Mouse (Mus musculus): ENCODE results near the gene Ecsit. TPM values are rescaled to one million over a fixed set of nuclear protein-coding genes. Genes with fewer than 3 reads are reported as not detected.
"Not testable (repeated sequence)": the region's sequence is repeated elsewhere in the genome, so short reads cannot be mapped to it uniquely, and the experiment has no call there.

Gene Ecsit
- polyA plus RNA-seq, 1 experiment from 2014 or later: 34.6 TPM

DNA sequence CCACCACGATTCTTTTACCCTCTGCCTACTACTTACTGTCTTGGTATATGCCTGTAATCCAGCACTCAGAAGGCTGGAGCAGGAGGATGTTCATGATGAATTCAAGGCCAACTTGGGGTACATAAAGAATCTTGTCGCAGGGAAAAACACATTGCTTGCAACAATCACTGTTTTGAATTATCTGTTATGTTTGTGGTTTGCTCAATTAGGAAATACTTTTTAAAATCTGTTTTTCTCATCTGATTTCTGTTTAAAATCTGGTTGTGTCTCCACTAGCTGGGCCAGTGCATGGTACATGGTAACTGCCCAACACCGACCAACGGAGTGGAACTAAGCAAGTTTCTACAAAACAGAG, 594 bp downstream of the Ecsit start:
- 34% methylated on average over 4 of the region's 4 CpGs for WGBS
- DNase-seq (ENCODE audit: low spot score): no peak
- no peak overlapping the region for H3K27ac ChIP-seq (ENCODE audit: low read depth, low read length)

GRCm38 (mm10) chr9:22076223-22076622, 9.0 kb downstream of the Ecsit start:
- Histone ChIP-seq H3K36me3 (ENCODE audit: control insufficient read depth, insufficient read depth, low read length) (no peaks in the 10 kb centered on the region), H3K4me1 (replicated peaks; ENCODE audit: control insufficient read depth, insufficient read depth, low read length) (0 out of 2 replicates have a peak, but pooled peaks cover 3% of the 10 kb centered on the region), H3K4me3 (ENCODE audit: low read depth, low read length) (no peak overlapping the region), H3K27me3 (ENCODE audit: control insufficient read depth, insufficient read depth, low read length) (no peaks in the 10 kb centered on the region), H3K27ac (ENCODE audit: low read depth, low read length) (no peak overlapping the region), H3K4me2 (ENCODE audit: low read depth, low read length, severe bottlenecking) (no peak overlapping the region), H3K9me3 (ENCODE audit: control insufficient read depth, low read length) (no peaks in the 10 kb centered on the region), H3K9ac (ENCODE audit: low read length) (no peak overlapping the region)
- no peak for DNase-seq (ENCODE audit: low spot score)
- WGBS: 95% methylated on average over 23 of the region's 23 CpGs
- no peak for ATAC-seq (replicated peaks; ENCODE audit: low FRiP score)

More for the DNA sequence above, 594 bp downstream of the Ecsit start:
- ATAC-seq (replicated peaks; ENCODE audit: low FRiP score): no peak; the same call in 1 of the 2 replicates
- H3K9ac ChIP-seq (ENCODE audit: low read length): peak overlapping the region; percentile 74
- H3K36me3 ChIP-seq (ENCODE audit: control insufficient read depth, insufficient read depth, low read length): no peaks in the 10 kb centered on the region
- H3K9me3 ChIP-seq (ENCODE audit: control insufficient read depth, low read length): no peaks in the 10 kb centered on the region
- peaks cover 2% of the 10 kb centered on the region; the same call in 1 of the 2 replicates for H3K4me1 ChIP-seq (replicated peaks; ENCODE audit: control insufficient read depth, insufficient read depth, low read length)
- H3K4me2 ChIP-seq (ENCODE audit: low read depth, low read length, severe bottlenecking): peak overlapping the region; percentile 69
- H3K27me3 ChIP-seq (ENCODE audit: control insufficient read depth, insufficient read depth, low read length): no peaks in the 10 kb centered on the region
- peak overlapping the region; percentile 79 for H3K4me3 ChIP-seq (ENCODE audit: low read depth, low read length)

- H3K4me1 ChIP-seq (replicated peaks; ENCODE audit: control insufficient read depth, insufficient read depth, low read length); H3K27me3 ChIP-seq (ENCODE audit: control insufficient read depth, insufficient read depth, low read length); H3K4me3 ChIP-seq (ENCODE audit: low read depth, low read length); H3K9ac ChIP-seq (ENCODE audit: low read length); ATAC-seq (replicated peaks; ENCODE audit: low FRiP score); H3K27ac ChIP-seq (ENCODE audit: low read depth, low read length); H3K36me3 ChIP-seq (ENCODE audit: control insufficient read depth, insufficient read depth, low read length); H3K4me2 ChIP-seq (ENCODE audit: low read depth, low read length, severe bottlenecking); DNase-seq (ENCODE audit: low spot score); H3K9me3 ChIP-seq (ENCODE audit: control insufficient read depth, low read length): not testable (repeated sequence)
- 80% methylated on average over 5 of the region's 5 CpGs for WGBS
Observed at GRCm38 (mm10) chr9:22075778-22076177, 9.5 kb downstream of the Ecsit start.

GRCm38 (mm10) chr9:22072276-22072675, 13.0 kb downstream of the Ecsit start:
- no peaks in the 10 kb centered on the region for H3K9me3 ChIP-seq (ENCODE audit: control insufficient read depth, low read length)
- WGBS: 95% methylated on average over 4 of the region's 4 CpGs
- H3K36me3 ChIP-seq (ENCODE audit: control insufficient read depth, insufficient read depth, low read length): no peaks in the 10 kb centered on the region; the same call in 1 of the 2 replicates
- no peak overlapping the region for H3K9ac ChIP-seq (ENCODE audit: low read length)
- H3K27ac ChIP-seq (ENCODE audit: low read depth, low read length): no peak overlapping the region
- H3K4me1 ChIP-seq (replicated peaks; ENCODE audit: control insufficient read depth, insufficient read depth, low read length): peaks cover 7% of the 10 kb centered on the region; the same call in 1 of the 2 replicates
- DNase-seq (ENCODE audit: low spot score) (no peak), ATAC-seq (replicated peaks; ENCODE audit: low FRiP score) (no peak)
- no peaks in the 10 kb centered on the region for H3K27me3 ChIP-seq (ENCODE audit: control insufficient read depth, insufficient read depth, low read length)
- no peak overlapping the region for H3K4me2 ChIP-seq (ENCODE audit: low read depth, low read length, severe bottlenecking)
- H3K4me3 ChIP-seq (ENCODE audit: low read depth, low read length): no peak overlapping the region

DNA sequence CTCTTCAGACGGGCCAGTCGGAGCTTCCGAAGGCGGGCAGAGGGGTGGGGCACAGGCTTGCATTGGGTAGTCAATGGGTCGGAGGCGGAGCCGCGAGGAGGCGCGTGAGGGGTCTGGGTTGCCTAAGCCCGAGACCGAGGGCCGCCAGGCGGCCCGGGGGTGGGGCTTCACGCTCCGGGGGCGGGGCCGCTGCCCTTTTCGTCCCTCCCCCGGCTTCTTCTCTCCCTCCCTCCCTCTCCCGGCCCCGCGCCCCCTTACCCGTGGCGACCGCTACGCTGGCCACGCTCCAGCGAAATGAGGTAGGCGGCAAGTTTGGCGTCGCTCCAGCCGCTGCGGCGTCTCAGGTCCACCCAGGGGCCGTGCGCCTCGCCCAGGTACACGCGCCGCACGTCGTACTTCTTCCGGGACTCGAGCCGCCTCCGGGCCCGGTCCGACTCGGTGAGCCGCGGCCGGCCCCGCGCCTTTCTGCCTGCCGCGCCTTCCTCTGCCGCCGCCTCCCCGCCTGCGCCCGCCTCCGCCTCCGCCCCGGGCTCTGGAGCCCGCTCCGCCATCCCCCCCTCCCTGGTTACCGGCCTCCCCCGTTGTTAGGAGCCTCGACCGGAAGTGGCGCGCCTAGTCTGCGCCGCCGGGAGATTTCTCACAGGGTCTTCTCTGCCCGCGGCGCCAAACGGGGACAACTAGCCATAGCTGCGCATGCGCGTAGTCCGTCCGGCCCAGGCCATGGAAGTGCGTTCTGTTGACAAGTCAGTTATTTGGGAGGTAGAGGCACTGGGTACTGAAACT, 14.3 kb downstream of the Ecsit start, which contains the start of the genes Gm49318 and Zfp653:
TSS of gene Gm49318 (minus strand) at position 469 of the 783 bp plus-strand sequence.
TSS of gene Zfp653 (minus strand) at position 586 of the 783 bp plus-strand sequence.
- H3K27me3 ChIP-seq (ENCODE audit: control insufficient read depth, insufficient read depth, low read length): no peaks in the 10 kb centered on the region
- H3K9ac ChIP-seq (ENCODE audit: low read length): peak within 1 kb of the TSS; percentile 93
- H3K36me3 ChIP-seq (ENCODE audit: control insufficient read depth, insufficient read depth, low read length): no peaks in the 10 kb centered on the region; the same call in 1 of the 2 replicates
- H3K4me3 ChIP-seq (ENCODE audit: low read depth, low read length): peak within 1 kb of the TSS; percentile 84
- ATAC-seq (replicated peaks; ENCODE audit: low FRiP score) (peak; percentile 98), DNase-seq (ENCODE audit: low spot score) (peak; percentile 98)
- no peaks in the 10 kb centered on the region for H3K9me3 ChIP-seq (ENCODE audit: control insufficient read depth, low read length)
- under 1% methylated on average over 76 of the region's 87 CpGs for WGBS
- peaks cover 7% of the 10 kb centered on the region; the same call in 1 of the 2 replicates for H3K4me1 ChIP-seq (replicated peaks; ENCODE audit: control insufficient read depth, insufficient read depth, low read length)
- peak within 1 kb of the TSS; percentile 46 for H3K4me2 ChIP-seq (ENCODE audit: low read depth, low read length, severe bottlenecking)
- peak within 1 kb of the TSS; percentile 93 for H3K27ac ChIP-seq (ENCODE audit: low read depth, low read length)

DNA sequence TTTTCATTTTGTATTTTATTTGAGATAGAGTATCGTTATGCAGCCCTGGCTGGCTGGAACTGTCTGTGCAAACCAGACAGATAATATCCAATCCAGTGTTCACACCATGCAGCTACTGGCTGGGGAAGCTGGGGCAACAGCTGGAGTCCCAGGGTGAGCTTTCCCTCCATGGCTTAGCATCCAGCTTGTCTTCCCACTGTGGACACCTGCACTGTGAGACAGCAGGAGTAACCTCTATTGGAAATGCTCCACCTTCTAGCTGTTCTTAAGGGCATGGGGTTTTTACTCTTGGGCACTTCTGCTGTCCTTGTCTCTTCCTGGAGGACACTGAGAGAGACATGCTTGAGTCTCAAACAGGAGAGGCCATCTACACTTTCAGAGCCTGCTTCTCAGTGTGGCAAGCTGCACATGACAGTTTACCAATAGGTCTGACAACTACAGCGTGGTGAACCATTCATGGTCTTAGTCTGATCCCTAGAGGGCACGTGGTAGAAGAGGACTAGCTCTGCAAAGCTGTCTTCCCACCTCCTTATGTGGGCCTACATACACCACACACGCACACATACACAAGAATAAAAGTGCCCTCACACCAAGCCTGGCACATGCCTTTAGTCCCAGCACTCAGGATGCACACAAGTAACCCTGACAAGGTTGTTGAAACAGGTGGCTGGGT, 15.2 kb downstream of the Ecsit start:
- H3K27ac ChIP-seq (ENCODE audit: low read depth, low read length): no peak overlapping the region

GRCm38 (mm10) chr9:22067195-22067594, 18.0 kb downstream of the Ecsit start:
- peaks cover 12% of the 10 kb centered on the region for H3K36me3 ChIP-seq (ENCODE audit: control insufficient read depth, insufficient read depth, low read length)
- ATAC-seq (replicated peaks; ENCODE audit: low FRiP score): no peak
- 88% methylated on average over 5 of the region's 5 CpGs for WGBS
- H3K4me1 ChIP-seq (replicated peaks; ENCODE audit: control insufficient read depth, insufficient read depth, low read length): peaks cover 7% of the 10 kb centered on the region; the same call in 1 of the 2 replicates
- H3K9ac ChIP-seq (ENCODE audit: low read length): no peak overlapping the region
- no peaks in the 10 kb centered on the region for H3K9me3 ChIP-seq (ENCODE audit: control insufficient read depth, low read length)
- no peak overlapping the region for H3K4me2 ChIP-seq (ENCODE audit: low read depth, low read length, severe bottlenecking)
- no peaks in the 10 kb centered on the region for H3K27me3 ChIP-seq (ENCODE audit: control insufficient read depth, insufficient read depth, low read length)
- DNase-seq (ENCODE audit: low spot score): no peak
- no peak overlapping the region for H3K4me3 ChIP-seq (ENCODE audit: low read depth, low read length)
- H3K27ac ChIP-seq (ENCODE audit: low read depth, low read length): no peak overlapping the region

More for the DNA sequence above, 15.2 kb downstream of the Ecsit start:
- peak overlapping the region; percentile 84 for H3K4me3 ChIP-seq (ENCODE audit: low read depth, low read length)
- H3K36me3 ChIP-seq (ENCODE audit: control insufficient read depth, insufficient read depth, low read length): peaks cover 6% of the 10 kb centered on the region
- WGBS: 66% methylated on average over 4 of the region's 4 CpGs
- no peak for DNase-seq (ENCODE audit: low spot score)
- H3K4me2 ChIP-seq (ENCODE audit: low read depth, low read length, severe bottlenecking): peak overlapping the region; percentile 46
- H3K27me3 ChIP-seq (ENCODE audit: control insufficient read depth, insufficient read depth, low read length): no peaks in the 10 kb centered on the region
- peaks cover 7% of the 10 kb centered on the region; the same call in 1 of the 2 replicates for H3K4me1 ChIP-seq (replicated peaks; ENCODE audit: control insufficient read depth, insufficient read depth, low read length)
- peak; percentile 6; the same call in 1 of the 2 replicates for ATAC-seq (replicated peaks; ENCODE audit: low FRiP score)
- no peak overlapping the region for H3K9ac ChIP-seq (ENCODE audit: low read length)
- no peaks in the 10 kb centered on the region for H3K9me3 ChIP-seq (ENCODE audit: control insufficient read depth, low read length)

- no peak overlapping the region for H3K4me3 ChIP-seq (ENCODE audit: low read depth, low read length)
- DNase-seq (ENCODE audit: low spot score): peak; percentile 71
- 80% methylated on average over 3 of the region's 3 CpGs for WGBS
- H3K27ac ChIP-seq (ENCODE audit: low read depth, low read length): no peak overlapping the region
- no peak overlapping the region for H3K4me2 ChIP-seq (ENCODE audit: low read depth, low read length, severe bottlenecking)
- peaks cover 4% of the 10 kb centered on the region; the same call in 1 of the 2 replicates for H3K4me1 ChIP-seq (replicated peaks; ENCODE audit: control insufficient read depth, insufficient read depth, low read length)
- H3K36me3 ChIP-seq (ENCODE audit: control insufficient read depth, insufficient read depth, low read length): peaks cover 12% of the 10 kb centered on the region
- no peaks in the 10 kb centered on the region for H3K27me3 ChIP-seq (ENCODE audit: control insufficient read depth, insufficient read depth, low read length)
- ATAC-seq (replicated peaks; ENCODE audit: low FRiP score): no peak
- no peaks in the 10 kb centered on the region for H3K9me3 ChIP-seq (ENCODE audit: control insufficient read depth, low read length)
- H3K9ac ChIP-seq (ENCODE audit: low read length): no peak overlapping the region
Observed at GRCm38 (mm10) chr9:22066433-22066832, 18.8 kb downstream of the Ecsit start.

Data from forebrain, embryonic 11.5 days (tissue).